Mouse (Mus musculus) cortical plate, adult 2 months (tissue): ENCODE data around the gene Serpinb6b. TPM values are rescaled to one million over a fixed set of nuclear protein-coding genes. Genes with fewer than 3 reads are reported as not detected.
"Not testable (repeated sequence)": the region's sequence is repeated elsewhere in the genome, so short reads cannot be mapped to it uniquely, and the experiment has no call there.

Experiments
- H3K27ac ChIP-seq: fragments of 200-500 bp; 2 replicates; pipeline ENCODE4 v1.5.1; 2012; ENCODE audit warnings: low read length, control low read depth, inconsistent platforms; ENCODE audit not compliant: insufficient read depth
- H3K4me1 ChIP-seq: fragments of 200-500 bp; 2 replicates; pipeline ENCODE4 v1.6.1; 2011; ENCODE audit warnings: low read length; ENCODE audit not compliant: control insufficient read depth, insufficient read depth
- H3K4me3 ChIP-seq: fragments of 200-500 bp; 2 replicates; pipeline ENCODE4 v1.5.1; 2011; ENCODE audit warnings: mild to moderate bottlenecking, low read length, control low read depth; ENCODE audit not compliant: insufficient read depth
- CTCF ChIP-seq: fragments of 200-500 bp; IDR thresholded peaks from 2 replicates; pipeline ENCODE4 v1.5.1; 2011; ENCODE audit warnings: mild to moderate bottlenecking, control low read depth, low read length; ENCODE audit not compliant: insufficient read depth; ENCODE audit errors: extremely low read depth
- POLR2A ChIP-seq: fragments of 200-500 bp; IDR thresholded peaks from 2 replicates; pipeline ENCODE4 v1.6.1; 2011; ENCODE audit warnings: mild to moderate bottlenecking, low read length, control low read depth; ENCODE audit not compliant: insufficient read depth; ENCODE audit errors: extremely low read depth
- polyA plus RNA-seq: library from polyadenylated mRNA; depleted of rRNA; stranded (reverse); fragments of >200 nt; gene quantifications from 2 replicates; pipeline ENCODE4 v1.2.3, GENCODE M21; 2012

Serpinb6b gene
- polyA plus RNA-seq, 1 experiment = 2.1 TPM

GRCm38 (mm10) chr13:32956537-32956936 lies 8.5 kb upstream of the Serpinb6b start:
- no peaks in the 10 kb centered on the region for H3K4me1 ChIP-seq
- no peak overlapping the region for H3K27ac ChIP-seq
- TF ChIP-seq POLR2A (no peak), CTCF (no peak)
- H3K4me3 ChIP-seq = no peak overlapping the region

GRCm38 (mm10) chr13:32957917-32958316 lies 7.1 kb upstream of the Serpinb6b start:
- Histone ChIP-seq H3K4me1 (no peaks in the 10 kb centered on the region), H3K27ac (no peak overlapping the region), H3K4me3 (no peak overlapping the region)
- TF ChIP-seq POLR2A (no peak), CTCF (no peak)

- not testable (repeated sequence) for H3K27ac ChIP-seq, H3K4me1 ChIP-seq, H3K4me3 ChIP-seq
Measured at GRCm38 (mm10) chr13:32958521-32958920, 6.5 kb upstream of the Serpinb6b start.

GRCm38 (mm10) chr13:32963990-32964753 lies 837 bp upstream of the Serpinb6b start:
- no peak overlapping the region for H3K4me3 ChIP-seq
- no peak overlapping the region for H3K27ac ChIP-seq
- no peak for TF ChIP-seq CTCF
- no peak for TF ChIP-seq POLR2A
- no peaks in the 10 kb centered on the region for H3K4me1 ChIP-seq

- Histone ChIP-seq H3K27ac (no peak overlapping the region), H3K4me3 (0 out of 2 replicates have a peak overlapping the region, but pooled peaks have one; percentile 23), H3K4me1 (no peaks in the 10 kb centered on the region)
- TF ChIP-seq CTCF (no peak), POLR2A (no peak)
Measured at GRCm38 (mm10) chr13:32966116-32966515, 1.1 kb downstream of the Serpinb6b start.

GRCm38 (mm10) chr13:32967233-32967632 lies 2.2 kb downstream of the Serpinb6b start:
- TF ChIP-seq POLR2A (no peak), CTCF (no peak)
- H3K27ac ChIP-seq = no peak overlapping the region
- no peak overlapping the region for H3K4me3 ChIP-seq
- no peaks in the 10 kb centered on the region for H3K4me1 ChIP-seq

GRCm38 (mm10) chr13:32968353-32968984 lies 3.5 kb downstream of the Serpinb6b start:
- Histone ChIP-seq H3K4me3 (no peak overlapping the region), H3K4me1 (no peaks in the 10 kb centered on the region), H3K27ac (no peak overlapping the region)
- no peak for TF ChIP-seq POLR2A
- TF ChIP-seq CTCF = no peak

GRCm38 (mm10) chr13:32968996-32969640 lies 4.1 kb downstream of the Serpinb6b start:
- no peak overlapping the region for H3K4me3 ChIP-seq
- no peaks in the 10 kb centered on the region for H3K4me1 ChIP-seq
- H3K27ac ChIP-seq = no peak overlapping the region
- no peak for TF ChIP-seq CTCF
- TF ChIP-seq POLR2A = no peak

GRCm38 (mm10) chr13:32969641-32970040 lies 4.6 kb downstream of the Serpinb6b start:
- Histone ChIP-seq H3K4me1 (no peaks in the 10 kb centered on the region), H3K27ac (no peak overlapping the region), H3K4me3 (no peak overlapping the region)
- TF ChIP-seq CTCF (no peak), POLR2A (no peak)

- no peak overlapping the region for H3K27ac ChIP-seq
- no peak for TF ChIP-seq POLR2A
- no peak for TF ChIP-seq CTCF
Measured at GRCm38 (mm10) chr13:32970776-32971175, 5.8 kb downstream of the Serpinb6b start.

More at GRCm38 (mm10) chr13:32970776-32971175, 5.8 kb downstream of the Serpinb6b start:
- Histone ChIP-seq H3K4me1 (no peaks in the 10 kb centered on the region), H3K4me3 (no peak overlapping the region)
